In genomic region chr9:121374076-121374863, GRCm38 (mm10) we compare ENCODE assay signal across 8 mouse cellular contexts.
DNase-seq lines count a peak whose midpoint lies in the region; ATAC-seq and TF ChIP-seq lines count a peak whose summit lies in the region.

No protein-coding gene starts in this region.

- peaks cover 9% of the 10 kb centered on the region for H3K4me1 ChIP-seq in embryonic facial prominence, embryonic 11.5 days (ENCODE audit: control insufficient read depth, insufficient read depth, low read length)
- H3K4me1 ChIP-seq in liver, adult 2 months (ENCODE audit: control insufficient read depth, insufficient read depth, low read length) = peaks cover 22% of the 10 kb centered on the region

- TF ChIP-seq POLR2A in liver, adult 2 months (IDR thresholded peaks at IDR 0.05; ENCODE audit: extremely low read depth, insufficient read depth, low read length) = no peak

- WGBS in embryonic facial prominence, embryonic 11.5 days = 35% methylated on average over 9 of the region's 9 CpGs
- WGBS in liver, adult 2 months = 43% methylated on average over 9 of the region's 9 CpGs

- H3K9me3 ChIP-seq in embryonic facial prominence, embryonic 11.5 days (replicated peaks; ENCODE audit: control insufficient read depth, low read length) = no peaks in the 10 kb centered on the region

- H3K27me3 ChIP-seq in embryonic facial prominence, embryonic 11.5 days (ENCODE audit: control insufficient read depth, insufficient read depth, low read length) = no peaks in the 10 kb centered on the region
- no peaks in the 10 kb centered on the region for H3K27me3 ChIP-seq in liver, adult 2 months (ENCODE audit: control insufficient read depth, insufficient read depth, low read length)

- peak; percentile 96 for TF ChIP-seq CTCF in liver, adult 2 months (IDR thresholded peaks at IDR 0.05; ENCODE audit: low read depth, low read length)

- H3K9ac ChIP-seq in embryonic facial prominence, embryonic 11.5 days (replicated peaks; ENCODE audit: low read length) = no peak overlapping the region
- no peak overlapping the region for H3K9ac ChIP-seq in liver, adult 2 months (ENCODE audit: low read depth, low read length)

- ATAC-seq in embryonic facial prominence, embryonic 11.5 days (replicated peaks; ENCODE audit: insufficient number of reproducible peaks, low FRiP score, low TSS enrichment, low read depth) = no peak

- no peak overlapping the region for H3K4me3 ChIP-seq in embryonic facial prominence, embryonic 11.5 days (ENCODE audit: low read depth, low read length)
- no peak overlapping the region for H3K4me3 ChIP-seq in liver, adult 2 months (ENCODE audit: insufficient read depth, low read depth, low read length)

- DNase-seq in kidney, adult 18-20 months = peak; percentile 64
- no peak for DNase-seq in kidney, adult 11 months
- peak; percentile 73 for DNase-seq in R1 (ENCODE audit: low read depth, low spot score)
- peak; percentile 79 for DNase-seq in embryonic facial prominence, embryonic 11.5 days (ENCODE audit: low spot score)
- DNase-seq in heart, postnatal 25 days (ENCODE audit: low spot score) = peak; percentile 45
- peak; percentile 58 for DNase-seq in liver, adult 2 months (ENCODE audit: extremely low read depth, low read depth, low spot score)
- DNase-seq in natural killer cell, adult 2 months (ENCODE audit: low spot score in 2 of 2) = peak; percentile 21 to 37
- DNase-seq in right cerebral cortex, adult 18-20 months = no peak

- peaks cover 14% of the 10 kb centered on the region; the same call in 1 of the 2 replicates for H3K79me2 ChIP-seq in liver, adult 2 months (ENCODE audit: control insufficient read depth, insufficient read depth, low read length)

- 0 out of 2 replicates have a peak overlapping the region, but pooled peaks have one; percentile 13 for H3K27ac ChIP-seq in embryonic facial prominence, embryonic 11.5 days (replicated peaks; ENCODE audit: low read depth, low read length)
- no peak overlapping the region for H3K27ac ChIP-seq in liver, adult 2 months (replicated peaks; ENCODE audit: insufficient read depth, low read depth, low read length)

- intact Hi-C loops in heart, postnatal 25 days (cut with DNase I) = loop anchor here (1.0 to 5.0 kb wide), 3 partner anchors 77 to 125 kb away; partner anchors contain the start of gene Trak1

- no peak overlapping the region for H3K4me2 ChIP-seq in embryonic facial prominence, embryonic 11.5 days (ENCODE audit: low read depth, low read length)

- H3K36me3 ChIP-seq in embryonic facial prominence, embryonic 11.5 days (replicated peaks; ENCODE audit: control insufficient read depth, insufficient read depth, low read depth, low read length) = no peaks in the 10 kb centered on the region
- H3K36me3 ChIP-seq in liver, adult 2 months (ENCODE audit: control insufficient read depth, insufficient read depth, low read length) = no peaks in the 10 kb centered on the region

Comparison
In these comparisons a context has a peak if more than half of its experiments do, and no peak if none do; other contexts are left out.
1. DNase-seq: peak in kidney, adult 18-20 months (single experiment), R1 (single experiment), embryonic facial prominence, embryonic 11.5 days (single experiment), heart, postnatal 25 days (single experiment), liver, adult 2 months (single experiment) and natural killer cell, adult 2 months (2 of 2); none in kidney, adult 11 months (single experiment) and right cerebral cortex, adult 18-20 months (single experiment).